In genomic region chr3:84492657-84493056, GRCm38 (mm10) we compare ENCODE assay signal across 19 mouse cellular contexts. TPM values are rescaled to one million over a fixed set of nuclear protein-coding genes. Genes with fewer than 3 reads are reported as not detected.
DNase-seq lines count a peak whose midpoint lies in the region; ATAC-seq lines count a peak whose summit lies in the region.
"Had no signal": no experiment of that assay in that cellular context is flagged by ENCODE, and none has a peak within 500 bp of the region (broad histone marks: within the 10 kb centered on the region; RNA-seq: fewer than 3 reads in every experiment).

No protein-coding gene starts in this region.

- no peak overlapping the region for H3K9ac ChIP-seq in lung, embryonic 16.5 days (ENCODE audit: low read length)
- no peak overlapping the region for H3K9ac ChIP-seq in hindbrain, embryonic 11.5 days (ENCODE audit: low read depth, low read length)
- H3K9ac ChIP-seq: embryonic facial prominence, embryonic 12.5 days; forebrain, embryonic 13.5 days; forebrain, embryonic 15.5 days; forebrain, postnatal 0 days had no signal

- no peak for ATAC-seq in lung, embryonic 16.5 days (ENCODE audit: low read depth)
- peak; percentile 75 for ATAC-seq in granulocyte monocyte progenitor cell, adult 5-6 weeks (replicated peaks; ENCODE audit: poor library complexity, severe bottlenecking)
- ATAC-seq in hindbrain, embryonic 11.5 days (ENCODE audit: low FRiP score), result no peak
- ATAC-seq: forebrain, embryonic 13.5 days; forebrain, embryonic 15.5 days had no signal

- peaks cover 5% of the 10 kb centered on the region; the same call in 1 of the 2 replicates for H3K36me3 ChIP-seq in lung, embryonic 16.5 days (ENCODE audit: control insufficient read depth, insufficient read depth, low read length)
- H3K36me3 ChIP-seq in hindbrain, embryonic 11.5 days (ENCODE audit: control insufficient read depth, insufficient read depth, low read length), result no peaks in the 10 kb centered on the region

- WGBS in lung, embryonic 16.5 days, result 82% methylated on average over 8 of the region's 8 CpGs
- WGBS in hindbrain, embryonic 11.5 days, result 95% methylated on average over 8 of the region's 8 CpGs

- H3K27ac ChIP-seq in lung, embryonic 16.5 days (ENCODE audit: low read length), result 0 out of 2 replicates have a peak overlapping the region, but pooled peaks have one; percentile 25
- no peak overlapping the region for H3K27ac ChIP-seq in hindbrain, embryonic 11.5 days (ENCODE audit: low read depth, low read length)
- H3K27ac ChIP-seq: embryonic facial prominence, embryonic 10.5 days; embryonic facial prominence, embryonic 12.5 days; forebrain, embryonic 13.5 days; forebrain, embryonic 15.5 days had no signal

- no peak overlapping the region for H3K4me2 ChIP-seq in lung, embryonic 16.5 days (ENCODE audit: low read depth, low read length)
- no peak overlapping the region for H3K4me2 ChIP-seq in hindbrain, embryonic 11.5 days (replicated peaks; ENCODE audit: low read depth, low read length)
- H3K4me2 ChIP-seq: embryonic facial prominence, embryonic 12.5 days; forebrain, embryonic 13.5 days; forebrain, embryonic 15.5 days had no signal

- no peak overlapping the region for H3K4me3 ChIP-seq in lung, embryonic 16.5 days (ENCODE audit: low read length)
- H3K4me3 ChIP-seq in hindbrain, embryonic 11.5 days (ENCODE audit: low read depth, low read length), result no peak overlapping the region
- H3K4me3 ChIP-seq: embryonic facial prominence, embryonic 10.5 days; embryonic facial prominence, embryonic 12.5 days; forebrain, embryonic 13.5 days; forebrain, embryonic 15.5 days had no signal

- no peak for DNase-seq in lung, adult 18-20 months
- DNase-seq in hindbrain, embryonic 11.5 days (ENCODE audit: low spot score), result no peak
- no peak for DNase-seq in heart, adult 8-10 months (ENCODE audit: low spot score)
- DNase-seq: adrenal gland, adult 2 months; adrenal gland, postnatal 10 days; adrenal gland, postnatal 25 days; cerebellum, adult 11 months; cerebellum, adult 18-20 months; cerebellum, adult 8-10 months; cerebellum, adult 9-11 months; cerebellum, postnatal 14 days; cerebellum, postnatal 36 days; forebrain, postnatal 0 days had no signal

- H3K9me3 ChIP-seq in lung, embryonic 16.5 days (ENCODE audit: control insufficient read depth, low read length), result no peaks in the 10 kb centered on the region
- no peaks in the 10 kb centered on the region for H3K9me3 ChIP-seq in hindbrain, embryonic 11.5 days (ENCODE audit: control insufficient read depth, low read length)
- H3K9me3 ChIP-seq: embryonic facial prominence, embryonic 10.5 days; embryonic facial prominence, embryonic 12.5 days; forebrain, embryonic 13.5 days; forebrain, embryonic 15.5 days had no signal

- peaks cover 12% of the 10 kb centered on the region for H3K4me1 ChIP-seq in lung, embryonic 16.5 days (replicated peaks; ENCODE audit: control insufficient read depth, insufficient read depth, low read length)
- no peaks in the 10 kb centered on the region for H3K4me1 ChIP-seq in hindbrain, embryonic 11.5 days (replicated peaks; ENCODE audit: control insufficient read depth, insufficient read depth, low read length)
- H3K4me1 ChIP-seq: embryonic facial prominence, embryonic 12.5 days; forebrain, embryonic 15.5 days had no signal

- no peaks in the 10 kb centered on the region for H3K27me3 ChIP-seq in lung, embryonic 16.5 days (ENCODE audit: control insufficient read depth, insufficient read depth, low read depth, low read length)
- H3K27me3 ChIP-seq in hindbrain, embryonic 11.5 days (ENCODE audit: control insufficient read depth, insufficient read depth, low read length), result no peaks in the 10 kb centered on the region
- H3K27me3 ChIP-seq: embryonic facial prominence, embryonic 12.5 days; forebrain, embryonic 13.5 days; forebrain, embryonic 15.5 days had no signal

RNA-seq across cellular contexts. Expression of gene Fhdc1, which starts 12.4 kb away (rescaled TPM):
- 14.5 and 15.5 TPM in 2 replicates for polyA plus RNA-seq in lung, embryonic 16.5 days (2015; fragmentation: Nextera tagmentation; extraction: Ambion mirVana)
- total RNA-seq in granulocyte monocyte progenitor cell, adult 5-6 weeks (2014; fragmentation: Nextera tagmentation), result not detected in 2 replicates
- total RNA-seq in granulocyte monocyte progenitor cell, adult 5-6 weeks (2017), result 0.30 TPM in 1 of 2 replicates, not detected in the other
- 3.3 and 3.7 TPM in 2 replicates for polyA plus RNA-seq in hindbrain, embryonic 11.5 days (2014; fragmentation: Nextera tagmentation; extraction: Ambion mirVana)
- total RNA-seq in heart, adult 8-10 months (2022), result 1 to 10 TPM in 1 of 4 experiments, under 1 TPM in 3; 0.23 to 1.2 (median 0.40) TPM
